Mouse (Mus musculus) stomach, postnatal 0 days (tissue): Measurements from ENCODE around the gene Gm4763. TPM values are rescaled to one million over a fixed set of nuclear protein-coding genes. Genes with fewer than 3 reads are reported as not detected.

Experiments
- ATAC-seq: fragments of 200-750 bp; cut with Nextera tagmentation; 2 replicates; pipeline ENCODE4 v1.8.0; 2017; ENCODE audit not compliant: low FRiP score, low TSS enrichment
- DNase-seq: peaks from one replicate; pipeline ENCODE4 v3.0.0-alpha.2; 2016; ENCODE audit warnings: low spot score
- H3K27ac ChIP-seq: fragments of 300-500 bp; sonication (generic); replicated peaks from 2 replicates; pipeline ENCODE4 v1.5.1; 2014; ENCODE audit warnings: mild to moderate bottlenecking, control low read depth
- H3K27me3 ChIP-seq: fragments of 300-500 bp; sonication (generic); 2 replicates; pipeline ENCODE4 v1.6.1; 2014; ENCODE audit warnings: low read length; ENCODE audit not compliant: control insufficient read depth, insufficient read depth
- H3K36me3 ChIP-seq: fragments of 300-500 bp; sonication (generic); 2 replicates; pipeline ENCODE4 v1.6.1; 2014; ENCODE audit warnings: low read length, mixed read lengths; ENCODE audit not compliant: control insufficient read depth, insufficient read depth
- H3K4me1 ChIP-seq: fragments of 300-500 bp; sonication (generic); replicated peaks from 2 replicates; pipeline ENCODE4 v1.6.1; 2014; ENCODE audit warnings: antibody characterized with exemption; ENCODE audit not compliant: control insufficient read depth, insufficient read depth
- H3K4me2 ChIP-seq: fragments of 300-500 bp; sonication (generic); replicated peaks from 2 replicates; pipeline ENCODE4 v1.6.1; 2014; ENCODE audit warnings: low read depth, mild to moderate bottlenecking, control low read depth, moderate library complexity
- H3K4me3 ChIP-seq: fragments of 300-500 bp; sonication (generic); 2 replicates; pipeline ENCODE4 v1.5.1; 2014; ENCODE audit warnings: low read depth, low read length, control low read depth
- H3K9ac ChIP-seq: fragments of 300-500 bp; sonication (generic); 2 replicates; pipeline ENCODE4 v1.6.1; 2014; ENCODE audit warnings: mild to moderate bottlenecking, low read length, control low read depth, mixed read lengths
- H3K9me3 ChIP-seq: fragments of 300-500 bp; sonication (generic); 2 replicates; pipeline ENCODE4 v1.6.1; 2016; ENCODE audit warnings: low read length; ENCODE audit not compliant: control insufficient read depth
- CTCF ChIP-seq: IDR thresholded peaks from 2 replicates; pipeline ENCODE4 v1.5.1; 2016; ENCODE audit warnings: antibody characterized with exemption, low read depth, mild to moderate bottlenecking, moderate library complexity
- EP300 ChIP-seq: optimal IDR thresholded peaks from 2 replicates; pipeline ENCODE3; 2016; ENCODE audit warnings: antibody characterized with exemption
- WGBS: fragments of 180-500 bp; shearing (Covaris S2); extraction: QIAGEN DNeasy Blood & Tissue Kit; methylation state at CpG from one replicate; pipeline ENCODE4 v1.1.7; 2014; 5-methylcytosine and 5-hydroxymethylcytosine counted together
- polyA plus RNA-seq: library from polyadenylated mRNA; unstranded; fragments of >200 nt; fragmentation: Nextera tagmentation; extraction: Ambion mirVana; gene quantifications from 2 replicates; pipeline ENCODE4 v1.2.1, GENCODE M21; 2015

The Gm4763 gene
- polyA plus RNA-seq, 1 experiment from 2014 or later, result not detected

DNA sequence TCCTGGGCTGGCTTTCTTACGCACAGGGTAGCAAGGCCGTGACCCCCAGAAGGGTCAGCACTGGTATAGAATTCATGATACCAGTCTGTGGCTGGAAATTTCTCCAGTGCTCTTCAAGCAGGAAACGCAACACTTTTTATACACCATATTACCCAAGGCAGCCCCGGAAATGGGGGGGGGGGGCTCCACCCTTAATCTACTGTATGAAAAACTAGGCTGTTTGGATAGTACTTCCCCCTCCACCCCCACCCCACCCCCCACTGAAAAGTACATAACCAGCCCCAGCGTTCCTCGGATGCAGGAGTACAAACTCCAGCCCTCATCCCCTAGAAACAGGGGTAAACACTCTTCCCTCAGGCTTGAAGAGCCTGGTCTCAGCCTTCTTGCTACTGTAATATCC, 33.5 kb upstream of the Gm4763 start, which contains the start of gene Cd177:
Gene Cd177, minus strand, starts transcription at position 101 of the 400 bp plus-strand sequence.
- DNase-seq (peak; percentile 20), ATAC-seq (no peak)
- H3K36me3 ChIP-seq, result no peaks in the 10 kb centered on the region
- H3K4me1 ChIP-seq, result no peaks in the 10 kb centered on the region
- 42% methylated on average over 6 of the region's 6 CpGs for WGBS
- H3K27ac ChIP-seq, result no peak within 1 kb of the TSS
- no peak within 1 kb of the TSS for H3K9ac ChIP-seq
- TF ChIP-seq EP300 (no peak), CTCF (no peak)
- no peak within 1 kb of the TSS for H3K4me2 ChIP-seq
- no peaks in the 10 kb centered on the region for H3K27me3 ChIP-seq
- H3K9me3 ChIP-seq, result no peaks in the 10 kb centered on the region
- no peak within 1 kb of the TSS for H3K4me3 ChIP-seq

DNA sequence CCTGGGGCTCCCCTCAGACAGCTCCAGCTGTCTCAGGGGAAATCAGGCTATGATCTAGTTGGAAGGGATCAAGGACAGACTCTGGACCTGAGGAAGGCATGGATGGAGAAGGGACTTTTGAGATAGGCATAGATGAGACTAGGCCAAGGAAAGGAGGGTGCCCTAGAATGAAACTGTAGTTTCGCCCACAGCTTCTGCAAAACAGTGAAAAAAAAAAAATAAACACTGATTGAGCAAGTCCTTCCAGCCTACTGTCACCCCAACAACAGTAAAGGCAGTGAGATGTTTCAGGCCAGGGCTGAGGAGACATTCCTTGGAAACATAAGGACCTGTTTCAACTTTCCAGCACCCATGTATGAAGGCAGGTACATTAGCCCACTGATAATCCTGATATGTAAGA, 31.8 kb upstream of the Gm4763 start:
- H3K4me3 ChIP-seq, result no peak overlapping the region
- 75% methylated on average over 1 of the region's 1 CpGs for WGBS
- no peak for ATAC-seq
- H3K36me3 ChIP-seq, result no peaks in the 10 kb centered on the region
- no peaks in the 10 kb centered on the region for H3K4me1 ChIP-seq
- H3K27ac ChIP-seq, result no peak overlapping the region
- TF ChIP-seq EP300, result no peak
- no peak for TF ChIP-seq CTCF
- no peak overlapping the region for H3K9ac ChIP-seq
- H3K27me3 ChIP-seq, result no peaks in the 10 kb centered on the region
- H3K9me3 ChIP-seq, result no peaks in the 10 kb centered on the region
- DNase-seq, result no peak
- H3K4me2 ChIP-seq, result no peak overlapping the region

DNA sequence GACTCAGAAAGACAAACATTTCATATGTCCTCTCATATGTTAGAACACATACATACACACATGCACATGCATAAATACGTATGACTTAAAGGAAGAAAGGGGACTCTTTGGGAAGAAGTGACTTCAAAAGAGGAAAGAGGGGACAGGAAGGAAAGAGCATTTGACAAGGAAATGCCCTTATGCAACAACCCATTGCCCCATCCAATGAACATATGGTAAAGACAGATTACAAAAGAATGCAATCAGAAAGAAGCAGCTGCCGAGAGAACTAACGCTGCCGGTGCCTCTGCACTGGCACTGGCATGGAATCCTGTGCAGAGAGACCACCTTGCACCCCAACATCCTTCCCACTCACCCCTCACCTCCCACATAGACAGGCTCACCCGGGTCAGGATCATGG, 26.8 kb upstream of the Gm4763 start:
- H3K4me2 ChIP-seq, result no peak overlapping the region
- 69% methylated on average over 5 of the region's 5 CpGs for WGBS
- DNase-seq (no peak), ATAC-seq (no peak)
- H3K4me1 ChIP-seq, result no peaks in the 10 kb centered on the region
- H3K27me3 ChIP-seq, result no peaks in the 10 kb centered on the region
- no peak overlapping the region for H3K9ac ChIP-seq
- TF ChIP-seq EP300 (no peak), CTCF (no peak)
- no peaks in the 10 kb centered on the region for H3K9me3 ChIP-seq
- H3K27ac ChIP-seq, result no peak overlapping the region
- H3K4me3 ChIP-seq, result no peak overlapping the region
- H3K36me3 ChIP-seq, result no peaks in the 10 kb centered on the region

DNA sequence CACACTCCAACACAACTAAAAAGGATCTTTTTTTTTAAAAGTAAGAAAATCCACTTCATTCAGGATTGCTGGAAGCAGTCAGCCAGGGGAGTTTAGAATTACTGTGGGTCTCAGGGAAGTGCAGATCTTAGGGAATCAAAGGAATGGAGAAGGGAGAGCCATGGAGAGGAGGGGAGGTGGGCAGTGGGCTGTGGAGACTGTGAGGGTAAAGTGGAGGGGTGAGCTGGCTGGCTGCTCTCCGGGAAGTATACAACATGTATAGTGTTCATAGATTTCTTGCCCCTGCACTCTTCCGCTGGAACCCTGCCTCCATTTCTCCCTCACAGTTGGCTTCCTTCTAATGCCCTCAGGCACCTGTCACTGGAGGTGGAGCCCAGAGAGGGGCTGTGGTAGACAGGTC, 24.9 kb upstream of the Gm4763 start:
- H3K4me3 ChIP-seq, result no peak overlapping the region
- H3K4me2 ChIP-seq, result no peak overlapping the region
- H3K27ac ChIP-seq, result no peak overlapping the region
- TF ChIP-seq EP300, result no peak
- no peak for TF ChIP-seq CTCF
- no peaks in the 10 kb centered on the region for H3K27me3 ChIP-seq
- no peak for ATAC-seq
- no peaks in the 10 kb centered on the region for H3K4me1 ChIP-seq
- H3K36me3 ChIP-seq, result no peaks in the 10 kb centered on the region
- WGBS, result 86% methylated on average over 2 of the region's 2 CpGs
- H3K9me3 ChIP-seq, result no peaks in the 10 kb centered on the region
- no peak for DNase-seq
- H3K9ac ChIP-seq, result no peak overlapping the region

DNA sequence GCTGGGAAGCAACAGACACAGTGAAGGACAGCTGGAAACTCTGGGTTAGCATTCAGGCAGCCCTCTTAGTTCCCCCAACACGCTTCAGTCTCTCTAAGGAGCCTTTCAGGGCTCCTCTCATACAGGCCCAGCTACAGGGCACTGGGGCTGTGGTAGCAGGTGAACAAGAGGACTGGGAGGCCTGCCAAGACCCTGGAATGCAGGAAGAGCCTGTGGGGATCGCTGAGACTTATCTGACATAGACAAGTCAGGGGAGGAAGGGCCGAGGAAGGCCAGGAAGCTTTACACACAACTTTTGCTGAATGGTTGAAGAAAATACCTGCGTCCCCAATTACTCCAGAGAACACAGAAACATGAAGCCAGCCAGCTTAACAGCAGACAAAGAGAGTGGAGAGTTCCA, 24.0 kb upstream of the Gm4763 start:
- Histone ChIP-seq H3K36me3 (no peaks in the 10 kb centered on the region), H3K27ac (no peak overlapping the region), H3K27me3 (no peaks in the 10 kb centered on the region), H3K4me2 (no peak overlapping the region), H3K4me1 (no peaks in the 10 kb centered on the region), H3K9ac (no peak overlapping the region), H3K4me3 (no peak overlapping the region), H3K9me3 (no peaks in the 10 kb centered on the region)
- no peak for ATAC-seq
- no peak for TF ChIP-seq CTCF
- no peak for TF ChIP-seq EP300
- 32% methylated on average over 4 of the region's 4 CpGs for WGBS
- DNase-seq, result no peak

DNA sequence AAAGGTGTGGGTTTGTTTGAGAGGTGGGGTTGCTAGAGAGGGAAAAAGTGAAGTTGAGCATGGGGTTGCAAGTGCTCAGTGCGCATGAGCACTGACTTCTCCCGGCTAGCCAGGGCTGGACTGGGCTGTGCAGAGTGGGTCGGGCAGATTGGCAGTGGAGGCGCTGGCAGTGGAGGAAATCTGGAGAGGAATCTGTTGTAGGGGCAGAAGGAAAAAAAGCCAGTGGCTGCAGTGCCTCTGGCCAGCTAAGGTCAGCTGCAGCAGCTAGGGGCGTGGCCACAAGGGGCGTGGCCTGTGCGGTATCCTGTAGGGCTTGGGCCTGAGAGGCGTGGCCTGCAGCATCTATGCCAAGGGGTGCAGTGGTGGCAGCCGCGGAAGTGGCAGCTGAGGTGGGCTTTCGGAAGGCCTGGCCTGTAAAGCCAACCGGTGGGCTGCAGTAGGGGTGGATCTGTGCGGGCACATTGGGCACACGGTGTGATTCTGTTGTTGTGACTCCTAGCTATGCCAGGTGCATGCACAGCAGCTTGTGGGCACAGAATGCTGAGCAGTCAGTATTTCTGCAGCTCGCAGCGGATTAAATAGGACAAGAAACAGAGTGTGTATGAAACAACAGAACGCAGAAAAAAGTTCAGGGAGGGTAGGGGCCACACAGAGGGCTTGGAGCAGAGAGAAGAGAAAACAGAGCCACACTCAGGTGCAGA, 9.4 kb upstream of the Gm4763 start:
- no peak for TF ChIP-seq CTCF
- TF ChIP-seq EP300, result no peak
- no peaks in the 10 kb centered on the region for H3K36me3 ChIP-seq
- ATAC-seq (peak; percentile 77), DNase-seq (peak; percentile 72)
- WGBS, result 14% methylated on average over 17 of the region's 17 CpGs
- H3K4me3 ChIP-seq, result no peak overlapping the region
- H3K27me3 ChIP-seq, result no peaks in the 10 kb centered on the region
- no peaks in the 10 kb centered on the region; the same call in 1 of the 2 replicates for H3K9me3 ChIP-seq
- no peaks in the 10 kb centered on the region for H3K4me1 ChIP-seq
- no peak overlapping the region for H3K4me2 ChIP-seq
- H3K27ac ChIP-seq, result no peak overlapping the region
- H3K9ac ChIP-seq, result no peak overlapping the region
